Mouse (Mus musculus): ENCODE data around the gene Zik1.

Gene Zik1

DNA sequence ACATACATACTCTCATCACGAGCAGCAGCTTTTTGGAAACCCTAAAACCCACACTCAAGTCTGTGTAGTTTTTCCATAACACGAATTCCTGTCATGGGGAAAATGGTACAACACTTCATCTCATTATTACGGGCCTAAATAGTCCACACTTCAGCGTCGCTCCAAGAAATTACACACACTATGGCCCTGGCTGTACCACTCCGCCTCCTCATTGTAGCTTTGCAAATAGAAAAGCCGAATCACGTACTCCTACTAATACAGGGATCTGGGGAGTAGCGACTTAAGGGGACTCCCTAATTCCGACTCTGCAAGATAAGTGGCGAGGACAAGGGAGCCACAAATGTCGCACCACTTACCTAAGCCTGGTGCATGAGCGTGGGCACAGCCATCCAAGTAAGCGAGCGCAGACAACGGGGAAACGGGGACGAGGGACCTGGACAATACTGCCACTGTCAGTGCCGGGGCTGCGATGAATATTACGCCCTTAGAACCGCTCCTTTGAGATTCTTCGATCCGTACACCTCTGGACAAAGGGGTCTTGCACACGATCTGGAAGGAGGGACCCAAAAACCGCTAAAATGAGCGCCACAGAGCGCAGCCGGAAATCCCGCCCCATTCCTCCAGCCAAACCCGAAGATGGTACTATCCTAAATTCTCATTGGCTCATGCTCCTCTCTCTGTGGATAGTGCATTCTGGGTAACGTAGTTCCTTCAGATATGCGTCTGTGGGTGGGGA, at the start of gene Zik1:
Gene Zik1 (minus strand): TSS at position 609 of the 736 bp plus-strand sequence.
- peak; percentile 18 to 52 for DNase-seq

DNA sequence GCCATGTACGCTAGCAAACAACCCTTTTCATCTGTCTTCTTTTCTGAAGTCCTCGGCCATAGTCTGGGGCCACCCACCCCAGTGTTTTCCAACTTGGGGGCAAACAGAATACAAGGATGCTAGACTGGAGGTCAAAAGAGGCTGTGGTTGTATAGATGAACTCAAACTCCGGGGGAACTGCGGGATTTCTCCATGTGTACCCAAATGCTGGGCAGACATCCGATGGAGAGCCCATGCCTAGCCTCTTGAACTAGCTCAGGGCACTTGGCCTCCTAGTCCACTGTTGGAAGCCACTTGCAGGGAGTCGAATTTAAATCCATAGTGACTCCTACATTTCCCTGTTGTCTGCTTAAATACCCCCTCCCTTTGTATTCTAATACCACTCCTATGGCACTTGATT, 384 bp upstream of the Zik1 start:
- DNase-seq, result no peak

DNA sequence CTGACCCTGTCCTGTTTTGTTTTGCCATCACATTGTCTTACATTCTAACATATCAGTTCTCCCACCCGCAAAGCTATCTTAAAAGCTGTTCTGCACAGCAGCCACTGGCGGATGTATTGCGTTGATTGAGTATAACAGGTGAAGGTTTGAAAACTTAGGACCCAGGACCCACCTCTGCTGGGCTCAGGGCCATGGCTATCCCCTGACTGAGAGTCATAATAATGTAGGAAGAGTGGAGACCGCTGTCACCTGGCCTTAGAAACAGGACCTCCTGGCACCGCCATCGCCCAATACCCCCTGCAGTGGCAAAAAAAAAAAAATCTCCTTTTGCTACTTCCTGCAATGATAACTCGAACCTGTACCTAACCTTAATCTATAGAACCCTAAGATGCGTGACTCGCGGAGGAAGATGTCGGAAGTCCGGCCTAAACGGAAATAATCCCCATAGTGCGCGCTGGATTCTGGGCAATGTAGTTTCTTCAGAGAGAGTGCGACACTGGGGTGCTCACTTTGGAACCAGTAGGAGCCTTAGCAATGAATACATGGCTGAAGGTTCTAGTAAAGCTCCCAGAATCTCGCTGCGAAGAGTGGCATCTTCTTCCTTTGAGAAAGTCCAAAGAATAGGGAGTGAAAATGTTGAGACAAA, 14.5 kb downstream of the Zik1 start:
- no peak for DNase-seq

DNA sequence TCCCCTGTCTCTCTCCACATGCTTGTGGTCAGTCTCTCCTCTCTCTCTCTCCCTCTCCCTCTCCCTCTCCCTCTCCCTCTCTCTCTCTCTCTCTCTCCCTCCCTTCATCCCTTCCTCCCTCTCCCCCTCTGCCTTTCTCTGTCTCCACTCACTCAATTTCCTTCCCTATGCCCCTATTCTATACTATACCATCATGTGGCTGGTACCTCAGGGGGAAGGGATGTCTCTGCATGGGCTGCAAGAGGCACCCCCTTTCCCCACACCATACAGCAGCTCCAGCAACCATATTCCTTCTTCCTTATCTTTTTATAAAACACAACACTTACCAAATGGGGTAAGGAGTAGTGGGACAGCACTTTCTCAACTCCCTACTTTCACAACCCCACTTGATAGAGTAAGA, 15.4 kb downstream of the Zik1 start:
- no peak for DNase-seq

DNA sequence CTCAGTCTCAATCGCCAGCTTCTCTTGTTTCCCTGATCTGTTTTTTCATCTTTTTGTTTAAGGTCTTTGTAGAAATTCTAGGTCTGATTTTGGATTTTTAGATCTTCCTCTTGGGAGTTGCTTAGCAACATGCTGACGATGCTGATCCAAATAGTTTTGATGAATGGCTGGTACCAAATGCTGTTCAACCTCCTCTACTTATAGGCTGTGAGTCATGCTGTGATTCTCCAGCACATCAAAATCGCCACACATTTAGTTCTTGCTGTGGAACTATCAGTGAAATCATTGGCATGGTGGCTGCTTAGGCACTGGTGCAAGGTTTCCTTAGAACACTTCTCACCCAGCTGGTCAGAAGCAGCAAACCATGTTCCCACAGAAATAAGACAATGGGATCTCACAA, 37.0 kb downstream of the Zik1 start:
- no peak for DNase-seq

DNA sequence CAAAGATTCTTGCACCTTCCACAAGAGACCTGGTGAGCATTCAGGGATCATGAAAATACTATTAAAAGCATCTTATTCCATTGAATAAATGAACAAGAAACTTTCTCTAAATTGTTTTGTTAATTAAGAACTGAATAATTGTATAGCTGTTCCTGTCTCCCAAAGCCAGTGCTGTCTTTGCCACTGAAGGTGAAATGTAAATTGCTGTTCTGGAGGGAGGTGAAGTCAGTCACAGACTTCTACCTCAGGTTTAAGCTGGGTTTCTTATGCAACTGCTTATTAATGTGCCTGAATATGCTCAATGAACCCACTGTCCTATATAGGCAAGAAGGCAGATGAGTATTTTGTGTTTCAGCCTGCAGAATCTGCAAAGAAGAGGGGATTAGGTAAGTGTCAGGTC, 52.2 kb downstream of the Zik1 start, which contains the start of gene Vmn1r67:
Gene Vmn1r67 (plus strand): TSS at position 301 of the 400 bp plus-strand sequence.
- DNase-seq, result no peak
